Comparison of ENCODE assay signal across 8 mouse cellular contexts in genomic region chr12:80115863-80116194, GRCm38 (mm10). TPM values are rescaled to one million over a fixed set of nuclear protein-coding genes. Genes with fewer than 3 reads are reported as not detected.
DNase-seq lines count a peak whose midpoint lies in the region; ATAC-seq and TF ChIP-seq lines count a peak whose summit lies in the region.

No protein-coding gene starts in this region.

- DNase-seq in heart, adult 2 months: no peak
- DNase-seq in heart, postnatal 10 days: no peak
- DNase-seq in CH12.LX (ENCODE audit: extremely low read depth): no peak
- no peak for DNase-seq in lung, postnatal 0 days (ENCODE audit: low spot score)
- DNase-seq in thymus, postnatal 0 days (ENCODE audit: low spot score): no peak
- DNase-seq in yolk sac, embryonic 10.5 days (ENCODE audit: low spot score): no peak
- DNase-seq in embryo, embryonic 10.5 days (ENCODE audit: low spot score): no peak

- peaks cover 11% of the 10 kb centered on the region for H3K9me3 ChIP-seq in CH12.LX (replicated peaks; ENCODE audit: low read length)
- no peaks in the 10 kb centered on the region for H3K9me3 ChIP-seq in forebrain, embryonic 16.5 days (ENCODE audit: control insufficient read depth, low read length)
- H3K9me3 ChIP-seq in lung, postnatal 0 days (ENCODE audit: low read length): no peaks in the 10 kb centered on the region

- peaks cover 3% of the 10 kb centered on the region for H3K79me2 ChIP-seq in heart, adult 2 months (replicated peaks; ENCODE audit: control insufficient read depth, insufficient read depth, low read length)
- H3K79me2 ChIP-seq in CH12.LX (replicated peaks; ENCODE audit: control insufficient read depth, extremely low read depth, insufficient read depth, poor library complexity, severe bottlenecking): peaks cover 43% of the 10 kb centered on the region

- H3K27me3 ChIP-seq in heart, adult 2 months (ENCODE audit: control insufficient read depth, insufficient read depth, low read length): no peaks in the 10 kb centered on the region
- no peaks in the 10 kb centered on the region for H3K27me3 ChIP-seq in CH12.LX (replicated peaks)
- H3K27me3 ChIP-seq in forebrain, embryonic 16.5 days (replicated peaks; ENCODE audit: control insufficient read depth, insufficient read depth, low read length): peaks cover 17% of the 10 kb centered on the region; the same call in 1 of the 2 replicates
- no peaks in the 10 kb centered on the region for H3K27me3 ChIP-seq in lung, postnatal 0 days (replicated peaks; ENCODE audit: insufficient read depth, low read length)

- no peaks in the 10 kb centered on the region; the same call in 1 of the 2 replicates for H3K36me3 ChIP-seq in heart, adult 2 months (ENCODE audit: control insufficient read depth, insufficient read depth, low read length)
- peaks cover 16 to 37% of the 10 kb centered on the region in 2 experiments for H3K36me3 ChIP-seq in CH12.LX (replicated peaks in 1 of 2; ENCODE audit: control insufficient read depth in 1 of 2, insufficient read depth in 1 of 2, low read length in 1 of 2)
- peaks cover 4% of the 10 kb centered on the region; the same call in 1 of the 2 replicates for H3K36me3 ChIP-seq in forebrain, embryonic 16.5 days (ENCODE audit: control insufficient read depth, insufficient read depth)
- no peaks in the 10 kb centered on the region for H3K36me3 ChIP-seq in lung, postnatal 0 days (ENCODE audit: insufficient read depth, low read length)

- H3K4me3 ChIP-seq in heart, adult 2 months: peak overlapping the region; percentile 90
- H3K4me3 ChIP-seq in CH12.LX (replicated peaks in 1 of 3; ENCODE audit: low read depth in 2 of 3, low read length in 2 of 3, poor library complexity in 1 of 3): peak overlapping the region; percentile 68 to 77 (median 70)
- peak overlapping the region; percentile 72 for H3K4me3 ChIP-seq in forebrain, embryonic 16.5 days (replicated peaks; ENCODE audit: low read length)
- H3K4me3 ChIP-seq in lung, postnatal 0 days (ENCODE audit: low read depth, low read length): peak overlapping the region; percentile 81

- no peak for TF ChIP-seq EP300 in heart, adult 2 months (IDR thresholded peaks at IDR 0.05; ENCODE audit: insufficient read depth, low read depth, low read length)
- no peak for TF ChIP-seq EP300 in CH12.LX (IDR thresholded peaks at IDR 0.05; ENCODE audit: low read length)
- no peak for TF ChIP-seq EP300 in lung, postnatal 0 days (IDR thresholded peaks at IDR 0.05)

- intact Hi-C loops in heart, adult 2 months (cut with DNase I): no loop called here
- intact Hi-C loops in heart, postnatal 10 days (cut with DNase I): loop anchor here (1.0 kb wide), 1 partner anchor 14 kb away; no protein-coding TSS in a partner anchor

- ATAC-seq in forebrain, embryonic 16.5 days: peak; percentile 47; the same call in 1 of the 2 replicates
- no peak for ATAC-seq in lung, postnatal 0 days

- TF ChIP-seq CTCF in heart, adult 2 months (IDR thresholded peaks at IDR 0.05): no peak
- TF ChIP-seq CTCF in CH12.LX (conservative IDR thresholded peaks at IDR 0.05 in 1 of 2, IDR thresholded peaks at IDR 0.05 in 1 of 2; ENCODE audit: low read depth in 2 of 2, low read length in 2 of 2): no peak
- TF ChIP-seq CTCF in lung, postnatal 0 days (IDR thresholded peaks at IDR 0.05): no peak

- H3K27ac ChIP-seq in heart, adult 2 months: peak overlapping the region; percentile 100
- H3K27ac ChIP-seq in CH12.LX (ENCODE audit: insufficient read depth, low read depth): peak overlapping the region; percentile 81
- H3K27ac ChIP-seq in forebrain, embryonic 16.5 days (ENCODE audit: low read length): peak overlapping the region; percentile 90
- peak overlapping the region; percentile 100 for H3K27ac ChIP-seq in lung, postnatal 0 days (ENCODE audit: low read length)

- H3K4me1 ChIP-seq in heart, adult 2 months (ENCODE audit: control insufficient read depth, insufficient read depth, low read length): peaks cover 5% of the 10 kb centered on the region
- H3K4me1 ChIP-seq in CH12.LX (ENCODE audit: control insufficient read depth in 1 of 2, insufficient read depth in 2 of 2): peaks cover 7 to 37% of the 10 kb centered on the region in 2 experiments; a peak in 3 of 4 replicates
- H3K4me1 ChIP-seq in forebrain, embryonic 16.5 days (replicated peaks; ENCODE audit: control insufficient read depth, insufficient read depth, low read length): peaks cover 50% of the 10 kb centered on the region
- peaks cover 18% of the 10 kb centered on the region for H3K4me1 ChIP-seq in lung, postnatal 0 days (ENCODE audit: insufficient read depth, low read depth, low read length)

- dilution Hi-C loops in CH12.LX (cut with MboI; ENCODE audit: extremely low pct_ligation_motif_present, extremely low pct_unique_long_range_greater_than_20kb, low sequenced_read_pairs): no loop called here

- in situ Hi-C loops in CH12.LX (cut with MboI; ENCODE audit: low pct_ligation_motif_present, low pct_unique_long_range_greater_than_20kb, low sequenced_read_pairs): loop anchor here (10.0 to 25.0 kb wide), 2 partner anchors 279 to 511 kb away; no protein-coding TSS in a partner anchor

- WGBS in heart, adult 2 months: under 1% methylated on average over 30 of the region's 30 CpGs
- WGBS in forebrain, embryonic 16.5 days: 0% methylated on average over 29 of the region's 30 CpGs
- 0% methylated on average over 30 of the region's 30 CpGs for WGBS in lung, postnatal 0 days

- TF ChIP-seq RAD21 in CH12.LX (IDR thresholded peaks at IDR 0.05; ENCODE audit: low read depth, low read length): no peak

- peak overlapping the region; percentile 88 for H3K4me2 ChIP-seq in CH12.LX (ENCODE audit: insufficient read depth, low read depth, poor library complexity, severe bottlenecking)
- H3K4me2 ChIP-seq in forebrain, embryonic 16.5 days (ENCODE audit: low read length): peak overlapping the region; percentile 73
- peak overlapping the region; percentile 81 for H3K4me2 ChIP-seq in lung, postnatal 0 days (replicated peaks; ENCODE audit: low read depth, low read length)

- peak; percentile 45; the same call in 1 of the 2 replicates for TF ChIP-seq POLR2A in heart, adult 2 months (IDR thresholded peaks at IDR 0.05; ENCODE audit: insufficient read depth, low read depth, low read length)
- TF ChIP-seq POLR2A in CH12.LX (IDR thresholded peaks at IDR 0.05; ENCODE audit: low read depth, low read length): peak; percentile 59; the same call in 1 of the 2 replicates

- peak overlapping the region; percentile 95 for H3K9ac ChIP-seq in heart, adult 2 months (ENCODE audit: low read depth, low read length)
- H3K9ac ChIP-seq in CH12.LX (ENCODE audit: insufficient read depth, low read depth): peak overlapping the region; percentile 94
- H3K9ac ChIP-seq in forebrain, embryonic 16.5 days (replicated peaks; ENCODE audit: low read depth, low read length): peak overlapping the region; percentile 76
- H3K9ac ChIP-seq in lung, postnatal 0 days (replicated peaks; ENCODE audit: low read depth): peak overlapping the region; percentile 88

TF ChIP-seq in CH12.LX, 34 proteins besides CTCF, POLR2A, EP300 and RAD21:
- TF ChIP-seq NELFE (IDR thresholded peaks at IDR 0.05; ENCODE audit: low read depth, low read length) (no peak), ZKSCAN1 (IDR thresholded peaks at IDR 0.05; ENCODE audit: borderline replicate concordance, low read depth, low read length) (no peak), SMC3 (IDR thresholded peaks at IDR 0.05; ENCODE audit: low read depth, low read length) (no peak), IRF4 (IDR thresholded peaks at IDR 0.05; ENCODE audit: low read depth, low read length) (no peak), MAFK (IDR thresholded peaks at IDR 0.05; ENCODE audit: insufficient replicate concordance, low read length) (no peak), TCF12 (IDR thresholded peaks at IDR 0.05; ENCODE audit: low read depth, low read length) (no peak), SIN3A (IDR thresholded peaks at IDR 0.05; ENCODE audit: low read length) (no peak), BHLHE40 (IDR thresholded peaks at IDR 0.05; ENCODE audit: low read depth, low read length) (no peak), PAX5 (IDR thresholded peaks at IDR 0.05; ENCODE audit: low read length) (no peak), JUND (conservative IDR thresholded peaks at IDR 0.05; ENCODE audit: low read depth, low read length) (no peak), ELF1 (IDR thresholded peaks at IDR 0.05; ENCODE audit: low read depth, low read length) (no peak), TBP (conservative IDR thresholded peaks at IDR 0.05; ENCODE audit: low read depth, low read length) (no peak), KAT2A (IDR thresholded peaks at IDR 0.05; ENCODE audit: insufficient replicate concordance, low read length) (no peak), RCOR1 (conservative IDR thresholded peaks at IDR 0.05; ENCODE audit: low read depth, low read length) (no peak), USF1 (IDR thresholded peaks at IDR 0.05; ENCODE audit: low read depth, low read length) (no peak), UBTF (IDR thresholded peaks at IDR 0.05; ENCODE audit: low read depth, low read length) (no peak; the same call in 1 of the 2 replicates), MYC (IDR thresholded peaks at IDR 0.05; ENCODE audit: low read depth, low read length) (no peak)

RNA-seq across cellular contexts. Expression of gene Zfp36l1, which starts 3.0 kb away (rescaled TPM):
- 10 to 100 TPM; 74.4 to 79.4 TPM for total RNA-seq in heart, adult 2 months (2021)
- 43.3 and 65.0 TPM in 2 replicates for polyA plus RNA-seq in heart, adult 2 months (2012; rRNA removed)
- 100 to 1,000 TPM; 126 to 152 TPM for total RNA-seq in heart, postnatal 10 days (2021)
- total RNA-seq in CH12.LX (2012; rRNA removed): 42.3 and 50.7 TPM in 2 replicates
- total RNA-seq in CH12.LX (2014; rRNA removed): 26.2 and 32.7 TPM in 2 replicates
- 175 and 192 TPM in 2 replicates for polyA plus RNA-seq in CH12.LX (2012; ENCODE audit: insufficient read length, low read depth)
- 22.6 and 26.7 TPM in 2 replicates for polyA plus RNA-seq in forebrain, embryonic 16.5 days (2015; fragmentation: Nextera tagmentation; extraction: Ambion mirVana)
- 123 and 145 TPM in 2 replicates for polyA plus RNA-seq in lung, postnatal 0 days (2015; fragmentation: Nextera tagmentation; extraction: Ambion mirVana)
- polyA plus RNA-seq in thymus, postnatal 0 days (2015; fragmentation: Nextera tagmentation; extraction: Ambion mirVana): 63.4 and 69.7 TPM in 2 replicates
